8 mouse cellular contexts compared by ENCODE assay signal in genomic region chr7:4876753-4877221, GRCm38 (mm10). TPM values are rescaled to one million over a fixed set of nuclear protein-coding genes. Genes with fewer than 3 reads are reported as not detected.
A peak's percentile ranks its signal among the peaks of the same experiment; 100 is the strongest.
DNase-seq lines count a peak whose midpoint lies in the region; ATAC-seq lines count a peak whose summit lies in the region.

Isoc2a (plus strand) TSS chr7:4877153.

- under 1% methylated on average over 22 of the region's 22 CpGs for WGBS in lung, embryonic 16.5 days

- H3K9ac ChIP-seq in lung, embryonic 16.5 days (ENCODE audit: low read length): peak within 1 kb of the TSS; percentile 77

- H3K27ac ChIP-seq in lung, embryonic 16.5 days (ENCODE audit: low read length): peak within 1 kb of the TSS; percentile 44; the same call in 1 of the 2 replicates

- H3K36me3 ChIP-seq in lung, embryonic 16.5 days (ENCODE audit: control insufficient read depth, insufficient read depth, low read length): no peaks in the 10 kb centered on the region

- H3K27me3 ChIP-seq in lung, embryonic 16.5 days (ENCODE audit: control insufficient read depth, insufficient read depth, low read depth, low read length): no peaks in the 10 kb centered on the region

- peak; percentile 100 for ATAC-seq in hematopoietic stem cell, adult 5-6 weeks (replicated peaks in 1 of 2; ENCODE audit: insufficient read depth in 1 of 2, low FRiP score in 2 of 2, low TSS enrichment in 1 of 2, low read depth in 1 of 2, poor library complexity in 2 of 2, severe bottlenecking in 2 of 2)
- peak; percentile 100 for ATAC-seq in lung, embryonic 16.5 days (ENCODE audit: low read depth)

- no peaks in the 10 kb centered on the region for H3K9me3 ChIP-seq in lung, embryonic 16.5 days (ENCODE audit: control insufficient read depth, low read length)

- peaks cover 7% of the 10 kb centered on the region for H3K4me1 ChIP-seq in lung, embryonic 16.5 days (replicated peaks; ENCODE audit: control insufficient read depth, insufficient read depth, low read length)

- DNase-seq in MEL-GATA-1-ER (ENCODE audit: extremely low read depth, low read depth): peak; percentile 90
- DNase-seq in cerebellum, adult 8-10 months: peak; percentile 86
- DNase-seq in forelimb bud, embryonic 11.5 days (ENCODE audit: low read depth, low spot score): peak; percentile 95
- peak; percentile 76 for DNase-seq in layer of hippocampus, adult 9-10 months (ENCODE audit: low spot score)
- peak; percentile 68 for DNase-seq in ovary, postnatal 10 days (ENCODE audit: low spot score)
- peak; percentile 85 for DNase-seq in thymus, postnatal 10 days (ENCODE audit: low spot score in 2 of 2)

- peak within 1 kb of the TSS; percentile 69 for H3K4me3 ChIP-seq in lung, embryonic 16.5 days (ENCODE audit: low read length)

- peak within 1 kb of the TSS; percentile 92 for H3K4me2 ChIP-seq in lung, embryonic 16.5 days (ENCODE audit: low read depth, low read length)

RNA-seq across cellular contexts. Expression of gene Isoc2a, which starts in this region (rescaled TPM):
- total RNA-seq in hematopoietic stem cell, adult 5-6 weeks (2017): 7.1 and 9.0 TPM in 2 replicates
- polyA plus RNA-seq in lung, embryonic 16.5 days (2015; fragmentation: Nextera tagmentation; extraction: Ambion mirVana): 0.87 and 1.3 TPM in 2 replicates

Comparison
In these comparisons a context has a peak if more than half of its experiments do, and no peak if none do; other contexts are left out.
1. Peak in every context shown above with its lines: DNase-seq, ATAC-seq, H3K4me3 ChIP-seq and H3K27ac ChIP-seq.